ENCODE assay signal across 21 mouse cellular contexts in genomic region chr5:112453088-112453487, GRCm38 (mm10). TPM values are rescaled to one million over a fixed set of nuclear protein-coding genes. Genes with fewer than 3 reads are reported as not detected.
"Had no signal": no experiment of that assay in that cellular context is flagged by ENCODE, and none has a peak within 500 bp of the region (broad histone marks: within the 10 kb centered on the region; RNA-seq: fewer than 3 reads in every experiment).

No protein-coding gene starts in this region.

- H3K36me3 ChIP-seq: limb, embryonic 12.5 days; liver, embryonic 13.5 days; stomach, embryonic 15.5 days had no signal

- H3K9ac ChIP-seq: limb, embryonic 12.5 days; liver, embryonic 13.5 days; liver, postnatal 0 days; midbrain, embryonic 12.5 days; neural tube, embryonic 13.5 days; stomach, embryonic 15.5 days had no signal

- H3K4me2 ChIP-seq: limb, embryonic 12.5 days; liver, embryonic 13.5 days; midbrain, embryonic 12.5 days; neural tube, embryonic 13.5 days; stomach, embryonic 15.5 days had no signal

- ATAC-seq: hindbrain, postnatal 0 days; liver, postnatal 0 days; midbrain, embryonic 16.5 days had no signal

- H3K9me3 ChIP-seq: limb, embryonic 12.5 days; liver, embryonic 13.5 days; midbrain, embryonic 12.5 days; neural tube, embryonic 13.5 days; stomach, embryonic 15.5 days had no signal

- H3K4me3 ChIP-seq: layer of hippocampus, adult 2 months; limb, embryonic 12.5 days; liver, embryonic 13.5 days; midbrain, embryonic 12.5 days; neural tube, embryonic 13.5 days; stomach, embryonic 15.5 days had no signal

- H3K4me1 ChIP-seq: limb, embryonic 12.5 days; liver, embryonic 13.5 days; midbrain, embryonic 12.5 days; neural tube, embryonic 13.5 days; stomach, embryonic 15.5 days had no signal

- H3K27ac ChIP-seq: hindbrain, postnatal 0 days; layer of hippocampus, adult 2 months; limb, embryonic 12.5 days; liver, embryonic 13.5 days; midbrain, embryonic 12.5 days; neural tube, embryonic 13.5 days; stomach, embryonic 15.5 days had no signal

- DNase-seq: kidney, postnatal 4 days; liver; liver, embryonic 13.5 days; liver, postnatal 0 days; retina, postnatal 1 day; right cerebral cortex, postnatal 4 days; spleen, adult 18-20 months; thymus, adult 2 months; thymus, postnatal 36 days had no signal

RNA-seq across cellular contexts. Expression of gene Gm6588, which starts 3.9 kb away (rescaled TPM):
- total RNA-seq: hindbrain, postnatal 0 days; layer of hippocampus, adult 2 months; layer of hippocampus, postnatal 10 days; left cerebral cortex, postnatal 36 days; megakaryocyte progenitor cell, adult 5-6 weeks had no signal
- polyA plus RNA-seq: intestine, embryonic 14.5 days; kidney, embryonic 14.5 days; limb, embryonic 12.5 days; liver, embryonic 13.5 days; liver, postnatal 0 days had no signal

RNA-seq across cellular contexts. Expression of gene Asphd2, which starts 58.4 kb away (rescaled TPM):
- total RNA-seq: megakaryocyte progenitor cell, adult 5-6 weeks had no signal
